Mouse (Mus musculus): ENCODE results near the gene Iqca. TPM values are rescaled to one million over a fixed set of nuclear protein-coding genes. Genes with fewer than 3 reads are reported as not detected.

Iqca gene
- not detected for total RNA-seq (2018; cell fraction: chromatin; rRNA removed)
- not detected for total RNA-seq (2018; cell fraction: cytosol; rRNA removed)
- total RNA-seq (2018; cell fraction: nucleus; rRNA removed), result not detected
- not detected in 3 replicates for polyA plus RNA-seq (2018)

DNA sequence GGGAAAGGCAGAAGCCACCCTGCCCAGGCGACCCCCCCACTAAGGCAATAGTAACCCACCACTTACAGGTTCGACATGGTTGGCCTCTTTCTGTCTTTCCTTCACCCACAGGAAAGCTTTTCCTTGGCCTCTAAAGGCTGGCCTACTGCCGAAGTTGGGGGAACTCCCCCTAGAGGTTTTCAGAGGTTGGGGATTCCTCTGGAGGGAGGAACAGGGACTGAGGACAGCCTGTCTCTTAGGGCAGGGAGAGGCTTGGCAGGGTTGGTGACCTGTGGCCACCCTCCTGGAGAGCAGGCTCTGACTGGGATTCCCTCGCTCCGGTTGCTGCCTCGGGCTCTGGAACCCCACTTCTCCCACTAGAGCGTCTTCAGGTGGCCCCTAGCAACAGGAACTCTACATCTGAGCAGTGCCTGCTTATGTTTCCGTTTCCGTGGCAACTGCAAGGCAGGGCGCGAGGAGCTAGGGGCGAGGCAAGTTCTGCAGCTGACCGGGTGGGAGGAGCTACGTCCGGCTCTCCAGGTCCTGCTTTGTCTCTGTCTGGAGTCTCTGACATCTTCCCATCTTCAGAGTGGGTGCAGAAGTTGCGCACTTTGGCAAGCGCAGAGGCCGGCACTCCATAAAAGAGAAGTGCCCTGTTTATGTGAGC is at the start of gene Iqca:
Gene Iqca, minus strand, starts transcription at position 303 of the 646 bp plus-strand sequence.
- WGBS (ENCODE audit: missing documents), result 1% methylated on average over 17 of the region's 18 CpGs
- no peak within 1 kb of the TSS for H3K4me3 ChIP-seq (ENCODE audit: inconsistent target)
- H3K27ac ChIP-seq, result no peak within 1 kb of the TSS

DNA sequence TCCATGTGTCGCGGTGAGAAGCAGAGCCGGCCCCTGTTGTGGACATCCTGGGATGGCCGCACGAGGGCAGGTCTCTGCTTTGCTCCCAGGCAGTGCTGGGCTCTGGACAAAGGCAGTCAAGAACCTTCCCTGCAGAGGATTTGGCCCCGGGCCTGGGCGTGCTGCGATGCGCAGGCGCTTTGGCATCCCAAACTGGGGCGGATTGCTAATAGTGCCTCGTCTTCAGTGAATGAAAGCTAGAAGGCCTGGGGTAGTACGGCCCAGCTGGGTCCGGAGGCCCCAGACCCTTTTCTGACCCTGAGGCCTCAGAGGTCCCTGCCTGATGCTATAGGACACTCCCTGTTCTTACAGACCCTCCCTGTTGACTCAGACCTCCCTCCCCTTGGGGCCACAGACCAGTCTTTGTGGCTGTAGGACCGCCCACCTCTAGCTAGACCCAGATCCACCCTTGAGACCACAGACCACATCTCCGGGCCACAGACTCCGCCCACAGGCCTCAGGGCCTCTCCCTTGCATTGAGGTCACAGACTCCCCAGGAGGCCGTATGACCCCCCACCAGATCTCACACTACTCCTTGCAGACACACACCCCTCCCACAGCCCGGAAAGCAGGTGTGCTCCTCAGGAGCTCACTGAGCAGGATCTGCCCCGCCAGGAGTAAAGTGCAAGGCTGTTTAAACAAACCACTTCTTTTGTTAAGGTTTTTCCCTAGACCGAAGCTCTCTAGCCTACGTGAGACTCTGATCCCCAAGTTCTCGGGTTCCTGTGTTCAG is 49.2 kb upstream of the Iqca start:
- Histone ChIP-seq H3K36me3 (ENCODE audit: inconsistent target) (no peaks in the 10 kb centered on the region), H3K79me2 (ENCODE audit: inconsistent target) (no peaks in the 10 kb centered on the region), H3K4me3 (ENCODE audit: inconsistent target) (no peak overlapping the region), H3K27ac (no peak overlapping the region)
- 36% methylated on average over 23 of the region's 23 CpGs for WGBS (ENCODE audit: missing documents)

More for the DNA sequence above, at the start of gene Iqca:
- Histone ChIP-seq H3K36me3 (ENCODE audit: inconsistent target) (no peaks in the 10 kb centered on the region), H3K79me2 (ENCODE audit: inconsistent target) (no peaks in the 10 kb centered on the region)

DNA sequence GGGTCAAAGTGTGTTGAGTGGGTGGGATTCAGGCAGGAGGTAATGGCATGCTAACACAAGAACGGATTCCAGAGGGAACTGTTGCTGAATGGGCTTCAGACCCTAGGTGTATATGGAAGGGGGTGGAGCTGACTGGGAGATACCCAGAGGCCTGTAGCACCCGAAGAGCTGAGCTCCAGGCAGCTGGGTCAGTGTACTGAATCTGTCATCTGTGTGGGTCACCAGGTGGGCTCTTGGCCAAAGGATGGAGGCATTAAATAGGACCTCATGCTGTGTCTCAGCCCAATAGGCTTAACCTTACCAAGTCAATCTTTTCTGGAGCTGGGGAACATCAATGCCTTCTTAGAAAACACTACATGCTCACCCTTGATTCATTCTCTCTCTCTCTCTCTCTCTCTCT is 48.5 kb upstream of the Iqca start:
- no peaks in the 10 kb centered on the region for H3K79me2 ChIP-seq (ENCODE audit: inconsistent target)
- H3K36me3 ChIP-seq (ENCODE audit: inconsistent target), result no peaks in the 10 kb centered on the region
- WGBS (ENCODE audit: missing documents), result 83% methylated on average over 2 of the region's 2 CpGs
- H3K27ac ChIP-seq, result no peak overlapping the region
- H3K4me3 ChIP-seq (ENCODE audit: inconsistent target), result no peak overlapping the region

DNA sequence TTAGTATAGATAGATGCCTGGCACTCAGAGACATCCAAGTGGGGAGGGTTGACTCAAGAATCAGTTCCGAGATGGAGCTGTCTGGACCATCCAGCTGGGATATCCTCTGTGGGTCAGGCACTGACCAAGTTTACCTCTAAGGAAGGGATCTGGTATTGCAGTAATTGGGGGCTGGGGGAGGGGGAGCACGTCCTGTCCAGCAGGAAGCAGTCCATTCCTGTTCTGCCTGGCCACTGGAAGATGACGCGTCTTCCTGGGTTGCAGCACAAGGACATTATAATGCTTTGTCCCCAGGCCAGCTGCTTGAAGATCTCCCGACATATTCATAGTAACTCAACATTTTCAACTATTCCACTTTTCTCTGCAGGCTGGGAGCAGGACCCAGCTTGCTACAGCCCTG is 48.0 kb upstream of the Iqca start:
- 73% methylated on average over 5 of the region's 5 CpGs for WGBS (ENCODE audit: missing documents)

DNA sequence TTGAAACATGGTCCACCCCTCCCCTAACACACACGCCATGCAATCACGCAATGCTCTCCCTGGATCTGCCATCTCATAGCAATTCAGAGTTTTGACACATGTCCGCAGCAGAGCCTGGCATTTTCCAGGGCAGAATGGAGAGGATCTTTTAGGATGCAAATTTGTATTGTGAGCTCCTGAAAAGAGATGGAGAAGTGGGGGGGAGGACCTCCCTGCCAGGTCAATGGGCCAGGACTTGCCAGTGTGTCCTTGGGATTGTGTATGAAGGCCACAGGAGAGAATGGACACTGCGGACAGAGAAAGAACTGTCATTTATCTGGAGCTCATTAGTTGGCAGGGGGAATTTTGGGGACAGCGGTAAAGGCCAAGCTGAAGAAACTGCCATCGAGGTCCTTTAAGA is 35.8 kb upstream of the Iqca start:
- Histone ChIP-seq H3K27ac (no peak overlapping the region), H3K79me2 (ENCODE audit: inconsistent target) (no peaks in the 10 kb centered on the region), H3K4me3 (ENCODE audit: inconsistent target) (no peak overlapping the region), H3K36me3 (ENCODE audit: inconsistent target) (no peaks in the 10 kb centered on the region)
- 91% methylated on average over 6 of the region's 6 CpGs for WGBS (ENCODE audit: missing documents)

More for the DNA sequence above, 48.0 kb upstream of the Iqca start:
- Histone ChIP-seq H3K4me3 (ENCODE audit: inconsistent target) (no peak overlapping the region), H3K36me3 (ENCODE audit: inconsistent target) (no peaks in the 10 kb centered on the region), H3K79me2 (ENCODE audit: inconsistent target) (no peaks in the 10 kb centered on the region), H3K27ac (no peak overlapping the region)

DNA sequence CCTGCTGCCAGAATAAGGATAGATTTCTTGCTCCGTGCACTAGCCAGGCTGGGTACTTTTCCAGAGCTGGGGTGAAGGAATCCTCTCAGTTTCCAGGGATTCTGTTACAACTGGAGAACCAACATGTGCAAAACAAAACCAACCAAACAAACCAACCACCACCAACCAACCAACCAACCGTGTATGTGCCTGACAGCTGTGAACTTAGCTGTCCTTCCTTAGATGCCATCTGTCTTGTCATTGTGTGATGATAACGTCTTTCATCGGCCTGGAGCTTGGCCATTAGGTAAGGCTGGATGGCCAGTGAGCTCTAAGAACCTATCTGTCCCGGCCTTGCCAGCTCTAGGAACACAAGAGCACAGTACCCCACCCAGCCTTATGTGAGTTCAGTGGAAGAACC is 33.7 kb upstream of the Iqca start:
- H3K27ac ChIP-seq, result no peak overlapping the region
- 92% methylated on average over 5 of the region's 5 CpGs for WGBS (ENCODE audit: missing documents)
- H3K36me3 ChIP-seq (ENCODE audit: inconsistent target), result no peaks in the 10 kb centered on the region
- H3K79me2 ChIP-seq (ENCODE audit: inconsistent target), result no peaks in the 10 kb centered on the region
- no peak overlapping the region for H3K4me3 ChIP-seq (ENCODE audit: inconsistent target)

DNA sequence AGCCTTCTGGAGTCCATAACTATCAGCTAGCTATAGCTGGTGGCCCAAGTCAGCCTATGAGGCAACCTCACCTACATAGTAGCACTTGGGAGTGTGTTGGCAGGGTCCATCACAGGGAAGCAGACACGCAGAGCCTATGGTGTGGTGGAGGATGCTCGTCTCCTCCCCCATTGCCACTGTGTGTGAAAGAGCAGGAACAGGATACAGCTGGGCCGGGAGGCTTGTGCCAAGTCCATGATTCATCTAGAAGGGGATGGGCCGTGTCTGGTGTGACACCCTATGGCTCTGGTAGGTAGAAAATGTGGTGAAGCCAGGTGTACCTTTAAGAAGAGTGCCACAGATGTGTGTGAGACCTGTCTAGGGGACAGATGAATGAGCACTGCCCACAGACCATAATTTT is 33.0 kb upstream of the Iqca start:
- Histone ChIP-seq H3K79me2 (ENCODE audit: inconsistent target) (no peaks in the 10 kb centered on the region), H3K27ac (no peak overlapping the region), H3K4me3 (ENCODE audit: inconsistent target) (no peak overlapping the region), H3K36me3 (ENCODE audit: inconsistent target) (no peaks in the 10 kb centered on the region)
- 30% methylated on average over 4 of the region's 4 CpGs for WGBS (ENCODE audit: missing documents)

DNA sequence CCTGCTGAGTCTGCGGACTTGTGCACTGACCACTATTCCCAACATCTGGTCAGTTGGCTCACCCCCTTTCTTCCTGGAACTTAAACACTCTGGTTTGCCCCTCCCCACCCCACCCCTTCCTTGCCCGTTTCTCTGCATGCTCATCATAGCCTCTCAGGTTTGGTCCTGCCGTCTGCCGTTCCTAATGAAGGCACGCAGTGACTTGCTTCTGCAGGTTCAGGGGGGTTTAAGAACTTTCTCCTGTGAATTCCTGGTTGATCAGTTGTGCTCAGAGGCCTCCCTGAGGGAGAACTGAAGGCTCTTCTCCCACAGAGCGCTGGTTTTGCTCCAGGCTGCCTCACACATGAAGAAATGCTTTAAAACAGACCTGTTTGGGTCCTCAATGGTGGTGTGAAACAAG is 30.4 kb upstream of the Iqca start:
- Histone ChIP-seq H3K36me3 (ENCODE audit: inconsistent target) (no peaks in the 10 kb centered on the region), H3K27ac (no peak overlapping the region), H3K4me3 (ENCODE audit: inconsistent target) (no peak overlapping the region), H3K79me2 (ENCODE audit: inconsistent target) (no peaks in the 10 kb centered on the region)
- 75% methylated on average over 5 of the region's 6 CpGs for WGBS (ENCODE audit: missing documents)

DNA sequence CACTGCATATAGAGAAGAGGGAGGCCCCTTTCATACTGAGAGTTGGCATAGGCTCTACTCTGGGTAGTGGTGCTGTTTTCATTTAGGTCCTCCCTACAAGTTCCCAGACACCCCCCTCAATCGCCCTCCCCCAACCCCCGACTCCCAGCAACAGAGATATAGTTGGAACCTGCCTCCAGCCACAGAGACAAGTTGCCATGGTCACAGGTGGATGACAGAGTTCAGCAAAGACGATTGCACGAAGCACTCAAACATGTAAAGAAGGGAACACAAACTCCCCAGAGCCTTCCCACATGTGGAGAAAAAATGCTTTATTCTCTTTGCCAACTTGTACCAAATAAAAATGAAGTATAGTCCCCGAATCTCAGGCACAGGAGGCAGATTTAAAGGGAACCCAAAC is 29.3 kb upstream of the Iqca start:
- no peaks in the 10 kb centered on the region for H3K79me2 ChIP-seq (ENCODE audit: inconsistent target)
- H3K27ac ChIP-seq, result no peak overlapping the region
- H3K36me3 ChIP-seq (ENCODE audit: inconsistent target), result no peaks in the 10 kb centered on the region
- no peak overlapping the region for H3K4me3 ChIP-seq (ENCODE audit: inconsistent target)
- WGBS (ENCODE audit: missing documents), result 93% methylated on average over 5 of the region's 5 CpGs

DNA sequence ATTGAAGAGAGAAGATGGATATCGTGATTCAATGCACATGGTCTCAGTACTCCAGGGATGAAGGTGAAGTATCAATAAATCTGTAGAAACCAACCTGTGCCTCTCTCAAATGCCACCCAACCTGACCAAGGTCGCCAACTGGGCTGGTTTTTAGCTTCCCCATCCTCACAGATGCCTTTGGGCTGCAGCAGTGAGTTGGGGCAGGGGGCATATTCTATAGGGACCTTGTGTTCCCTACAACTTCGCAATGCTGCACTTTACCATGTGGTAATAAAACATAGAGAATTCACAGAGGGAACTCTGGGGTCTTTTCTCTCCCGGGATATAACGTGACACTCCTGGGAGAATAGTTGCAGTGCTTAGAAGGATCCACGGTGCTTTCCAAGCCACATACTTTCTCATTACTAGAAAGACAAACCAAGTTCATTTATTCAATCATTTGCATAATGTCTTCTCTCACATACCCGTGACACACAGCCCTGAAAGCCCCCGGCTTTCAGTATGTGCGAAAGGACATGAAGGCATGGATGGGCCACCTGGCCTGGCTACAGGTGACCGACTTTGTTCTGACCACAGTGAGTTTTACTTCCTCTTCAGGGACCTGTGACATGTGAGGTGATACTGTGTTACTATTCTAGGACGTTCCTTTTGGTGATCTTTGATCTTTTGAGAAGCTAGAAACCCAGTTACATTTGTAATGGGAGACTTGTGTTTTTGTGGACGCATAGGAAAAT is 27.9 kb upstream of the Iqca start:
- H3K79me2 ChIP-seq (ENCODE audit: inconsistent target), result no peaks in the 10 kb centered on the region
- no peak overlapping the region for H3K27ac ChIP-seq
- WGBS (ENCODE audit: missing documents), result 74% methylated on average over 12 of the region's 12 CpGs
- H3K4me3 ChIP-seq (ENCODE audit: inconsistent target), result no peak overlapping the region
- H3K36me3 ChIP-seq (ENCODE audit: inconsistent target), result no peaks in the 10 kb centered on the region

DNA sequence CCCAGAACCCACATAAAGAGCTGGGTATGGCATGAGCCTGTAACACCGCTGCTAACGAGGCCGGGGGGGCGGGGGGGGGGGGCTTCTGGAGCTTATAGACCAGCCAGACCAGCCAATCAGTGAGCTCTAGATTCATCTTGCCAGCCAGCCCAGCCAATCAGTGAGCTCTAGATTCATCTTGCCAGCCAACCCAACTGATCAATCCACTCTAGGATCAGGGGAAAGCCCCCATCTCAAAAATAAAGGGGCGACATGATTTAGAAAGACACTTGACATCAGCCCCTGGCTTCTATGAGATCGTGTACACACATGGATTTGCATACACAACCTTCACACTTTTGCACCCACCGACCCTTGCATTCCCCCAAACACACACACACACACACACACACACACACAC is 27.3 kb upstream of the Iqca start:
- Histone ChIP-seq H3K36me3 (ENCODE audit: inconsistent target) (no peaks in the 10 kb centered on the region), H3K79me2 (ENCODE audit: inconsistent target) (no peaks in the 10 kb centered on the region), H3K4me3 (ENCODE audit: inconsistent target) (no peak overlapping the region), H3K27ac (no peak overlapping the region)
- WGBS (ENCODE audit: missing documents), result 89% methylated on average over 5 of the region's 7 CpGs

DNA sequence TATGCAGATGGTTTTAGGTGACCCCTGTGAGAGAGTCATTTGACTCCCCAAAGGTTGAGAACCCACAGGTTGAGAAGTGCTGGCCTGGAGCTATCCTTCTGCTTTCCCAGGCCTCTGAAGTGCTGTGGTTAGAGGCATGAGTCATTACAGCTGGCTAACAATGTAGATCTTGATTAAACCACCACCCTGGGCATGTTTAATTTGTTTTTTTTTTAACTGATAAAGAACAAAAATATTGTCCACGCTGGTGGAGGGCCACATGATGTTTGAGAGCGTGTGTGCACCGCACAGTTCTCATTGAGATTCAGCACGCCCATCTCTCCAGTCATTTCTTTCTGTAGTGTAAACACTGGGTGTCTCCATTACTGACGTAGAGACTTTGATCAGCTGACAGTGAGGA is 24.8 kb upstream of the Iqca start:
- Histone ChIP-seq H3K36me3 (ENCODE audit: inconsistent target) (no peaks in the 10 kb centered on the region), H3K4me3 (ENCODE audit: inconsistent target) (no peak overlapping the region), H3K27ac (no peak overlapping the region), H3K79me2 (ENCODE audit: inconsistent target) (no peaks in the 10 kb centered on the region)
- WGBS (ENCODE audit: missing documents), result 55% methylated on average over 5 of the region's 5 CpGs

DNA sequence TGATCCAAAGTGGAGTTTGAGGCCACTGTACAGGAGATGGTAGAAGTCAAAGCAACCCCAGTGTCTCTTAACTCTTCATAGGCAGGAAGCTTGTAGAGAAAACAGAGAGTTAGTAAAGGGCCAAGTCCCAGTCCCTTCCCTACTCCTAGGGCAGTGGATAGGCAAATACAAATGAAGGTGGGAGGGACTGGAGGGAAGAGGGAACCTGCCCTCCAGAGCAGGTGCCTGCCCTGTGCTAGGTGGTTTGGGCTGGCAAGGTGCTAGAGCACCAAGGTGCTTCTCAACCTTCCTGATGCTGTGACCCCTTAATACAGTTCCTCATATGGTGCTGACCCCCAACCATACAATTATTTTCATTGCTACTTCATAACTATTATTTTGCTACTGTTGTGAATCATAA is 24.4 kb upstream of the Iqca start:
- no peaks in the 10 kb centered on the region for H3K79me2 ChIP-seq (ENCODE audit: inconsistent target)
- H3K36me3 ChIP-seq (ENCODE audit: inconsistent target), result no peaks in the 10 kb centered on the region
- H3K4me3 ChIP-seq (ENCODE audit: inconsistent target), result no peak overlapping the region
- H3K27ac ChIP-seq, result no peak overlapping the region

DNA sequence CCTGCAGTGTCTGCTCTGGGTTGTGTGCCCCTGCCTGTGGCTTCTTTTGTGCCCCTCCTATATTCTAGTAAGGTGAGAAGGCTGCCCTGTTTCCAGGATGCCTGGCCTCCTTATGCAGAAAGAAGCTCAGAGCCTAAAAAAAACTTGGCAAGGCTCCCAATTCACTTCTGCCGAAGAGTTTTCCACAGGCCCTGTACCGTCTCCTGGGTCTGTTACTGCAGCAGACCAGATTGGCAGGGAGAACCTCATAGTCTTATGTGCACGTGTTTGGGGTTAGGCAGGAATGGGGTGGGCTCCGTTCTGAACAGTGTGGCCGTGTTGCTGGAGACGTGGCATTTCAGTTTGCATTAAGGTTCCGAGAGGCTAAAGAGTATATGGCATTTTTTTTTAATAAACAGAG is 23.0 kb upstream of the Iqca start:
- H3K79me2 ChIP-seq (ENCODE audit: inconsistent target), result no peaks in the 10 kb centered on the region
- no peaks in the 10 kb centered on the region for H3K36me3 ChIP-seq (ENCODE audit: inconsistent target)
- no peak overlapping the region for H3K4me3 ChIP-seq (ENCODE audit: inconsistent target)
- no peak overlapping the region for H3K27ac ChIP-seq
- 83% methylated on average over 7 of the region's 7 CpGs for WGBS (ENCODE audit: missing documents)

DNA sequence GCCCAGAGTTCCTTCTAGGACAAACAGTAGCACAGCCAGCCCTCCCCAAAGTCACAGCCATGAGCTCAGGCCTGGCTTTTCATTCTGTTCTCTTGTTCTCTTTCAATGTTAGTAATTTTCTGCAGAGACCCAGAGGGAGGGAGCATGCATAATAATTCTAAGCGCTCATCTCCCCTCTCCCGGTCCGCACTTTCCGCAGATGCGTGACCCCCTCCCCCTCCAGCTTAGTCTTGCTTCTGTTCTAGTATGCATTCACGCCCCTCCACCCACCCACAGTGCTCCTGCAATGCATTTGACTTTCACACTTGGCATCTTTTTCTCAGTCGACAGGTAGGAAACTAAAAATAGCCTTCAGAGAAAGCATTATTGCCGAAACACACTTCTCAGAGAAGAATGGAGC is 21.1 kb upstream of the Iqca start:
- Histone ChIP-seq H3K4me3 (ENCODE audit: inconsistent target) (no peak overlapping the region), H3K36me3 (ENCODE audit: inconsistent target) (no peaks in the 10 kb centered on the region), H3K79me2 (ENCODE audit: inconsistent target) (no peaks in the 10 kb centered on the region), H3K27ac (no peak overlapping the region)
- 84% methylated on average over 6 of the region's 8 CpGs for WGBS (ENCODE audit: missing documents)
